Mouse (Mus musculus) intestine, embryonic 16.5 days (tissue): ENCODE results near the gene Scn10a. TPM values are rescaled to one million over a fixed set of nuclear protein-coding genes. Genes with fewer than 3 reads are reported as not detected.
A peak's percentile ranks its signal among the peaks of the same experiment; 100 is the strongest.

Experiments used
- ATAC-seq: fragments of 200-750 bp; cut with Nextera tagmentation; 2 replicates; pipeline ENCODE4 v1.8.0; 2017; ENCODE audit warnings: moderate TSS enrichment, moderate library complexity
- H3K27ac ChIP-seq: fragments of 300-500 bp; sonication (generic); 2 replicates; pipeline ENCODE4 v1.5.1; 2014; ENCODE audit warnings: mild to moderate bottlenecking, low read length
- H3K27me3 ChIP-seq: fragments of 300-500 bp; sonication (generic); replicated peaks from 2 replicates; pipeline ENCODE4 v1.6.1; 2014; ENCODE audit warnings: low read length, control low read depth, mixed read lengths; ENCODE audit not compliant: control insufficient read depth, insufficient read depth
- H3K36me3 ChIP-seq: fragments of 300-500 bp; sonication (generic); 2 replicates; pipeline ENCODE4 v1.6.1; 2014; ENCODE audit warnings: low read length, control low read depth; ENCODE audit not compliant: control insufficient read depth, insufficient read depth
- H3K4me1 ChIP-seq: fragments of 300-500 bp; sonication (generic); 2 replicates; pipeline ENCODE4 v1.6.1; 2014; ENCODE audit warnings: low read length, control low read depth, mixed read lengths; ENCODE audit not compliant: control insufficient read depth, insufficient read depth
- H3K4me2 ChIP-seq: fragments of 300-500 bp; sonication (generic); 2 replicates; pipeline ENCODE4 v1.6.1; 2014; ENCODE audit warnings: low read depth, low read length, control low read depth
- H3K4me3 ChIP-seq: fragments of 300-500 bp; sonication (generic); 2 replicates; pipeline ENCODE4 v1.5.1; 2014; ENCODE audit warnings: mild to moderate bottlenecking, low read length
- H3K9ac ChIP-seq: fragments of 300-500 bp; sonication (generic); 2 replicates; pipeline ENCODE4 v1.6.1; 2014; ENCODE audit warnings: low read depth, low read length
- H3K9me3 ChIP-seq: fragments of 300-500 bp; sonication (generic); 2 replicates; pipeline ENCODE4 v1.6.1; 2016; ENCODE audit warnings: low read length, control low read depth; ENCODE audit not compliant: control insufficient read depth
- WGBS: fragments of 180-500 bp; shearing (Covaris S2); extraction: QIAGEN DNeasy Blood & Tissue Kit; methylation state at CpG from one replicate; pipeline ENCODE4 v1.1.7; 2014; 5-methylcytosine and 5-hydroxymethylcytosine counted together
- polyA plus RNA-seq: library from polyadenylated mRNA; unstranded; fragments of >200 nt; fragmentation: Nextera tagmentation; extraction: Ambion mirVana; gene quantifications from 2 replicates; pipeline ENCODE4 v1.2.1, GENCODE M21; 2015

Gene Scn10a
- polyA plus RNA-seq, 1 experiment from 2014 or later: 0.02 TPM

- Histone ChIP-seq H3K4me2 (no peak overlapping the region), H3K36me3 (no peaks in the 10 kb centered on the region), H3K9ac (no peak overlapping the region), H3K4me3 (no peak overlapping the region), H3K27ac (no peak overlapping the region), H3K9me3 (no peaks in the 10 kb centered on the region), H3K27me3 (no peaks in the 10 kb centered on the region), H3K4me1 (no peaks in the 10 kb centered on the region)
- WGBS: 75% methylated on average over 11 of the region's 11 CpGs
- ATAC-seq: no peak
These were observed 9.4 kb upstream of the Scn10a start for GRCm38 (mm10) chr9:119728412-119729097.

- Histone ChIP-seq H3K9me3 (no peaks in the 10 kb centered on the region), H3K27me3 (no peaks in the 10 kb centered on the region), H3K4me1 (no peaks in the 10 kb centered on the region), H3K4me3 (no peak overlapping the region), H3K27ac (no peak overlapping the region), H3K36me3 (no peaks in the 10 kb centered on the region), H3K4me2 (no peak overlapping the region), H3K9ac (no peak overlapping the region)
- 90% methylated on average over 4 of the region's 4 CpGs for WGBS
- ATAC-seq: no peak
These were observed 7.9 kb upstream of the Scn10a start for GRCm38 (mm10) chr9:119726990-119727389.

GRCm38 (mm10) chr9:119725293-119725862 is 6.3 kb upstream of the Scn10a start:
- no peak for ATAC-seq

GRCm38 (mm10) chr9:119706700-119707099 is 12.4 kb downstream of the Scn10a start:
- Histone ChIP-seq H3K4me1 (no peaks in the 10 kb centered on the region), H3K9me3 (no peaks in the 10 kb centered on the region), H3K36me3 (no peaks in the 10 kb centered on the region), H3K27ac (no peak overlapping the region), H3K27me3 (no peaks in the 10 kb centered on the region), H3K9ac (no peak overlapping the region), H3K4me2 (no peak overlapping the region), H3K4me3 (no peak overlapping the region)
- ATAC-seq: peak; percentile 46; the same call in 1 of the 2 replicates
- 9% methylated on average over 6 of the region's 6 CpGs for WGBS

More at GRCm38 (mm10) chr9:119725293-119725862, 6.3 kb upstream of the Scn10a start:
- H3K27ac ChIP-seq: no peak overlapping the region
- H3K9me3 ChIP-seq: no peaks in the 10 kb centered on the region
- H3K4me3 ChIP-seq: no peak overlapping the region
- WGBS: 51% methylated on average over 6 of the region's 6 CpGs
- H3K36me3 ChIP-seq: no peaks in the 10 kb centered on the region
- H3K4me2 ChIP-seq: no peak overlapping the region
- no peaks in the 10 kb centered on the region for H3K27me3 ChIP-seq
- H3K9ac ChIP-seq: no peak overlapping the region
- H3K4me1 ChIP-seq: no peaks in the 10 kb centered on the region

GRCm38 (mm10) chr9:119691505-119691904 is 27.6 kb downstream of the Scn10a start:
- no peaks in the 10 kb centered on the region for H3K4me1 ChIP-seq
- ATAC-seq: no peak
- H3K36me3 ChIP-seq: no peaks in the 10 kb centered on the region
- H3K9ac ChIP-seq: no peak overlapping the region
- no peaks in the 10 kb centered on the region for H3K27me3 ChIP-seq
- no peak overlapping the region for H3K4me2 ChIP-seq
- no peak overlapping the region for H3K4me3 ChIP-seq
- no peak overlapping the region for H3K27ac ChIP-seq
- H3K9me3 ChIP-seq: no peaks in the 10 kb centered on the region
- WGBS: 57% methylated on average over 7 of the region's 7 CpGs

- H3K9me3 ChIP-seq: peaks cover 3% of the 10 kb centered on the region; the same call in 1 of the 2 replicates
- no peaks in the 10 kb centered on the region for H3K4me1 ChIP-seq
- H3K27ac ChIP-seq: no peak overlapping the region
- H3K4me2 ChIP-seq: no peak overlapping the region
- H3K27me3 ChIP-seq: no peaks in the 10 kb centered on the region
- no peaks in the 10 kb centered on the region for H3K36me3 ChIP-seq
- no peak overlapping the region for H3K9ac ChIP-seq
- WGBS: 76% methylated on average over 8 of the region's 8 CpGs
- no peak overlapping the region for H3K4me3 ChIP-seq
- ATAC-seq: no peak
These were observed 28.1 kb downstream of the Scn10a start for GRCm38 (mm10) chr9:119691001-119691400.

GRCm38 (mm10) chr9:119687893-119688292 is 31.2 kb downstream of the Scn10a start:
- Histone ChIP-seq H3K36me3 (no peaks in the 10 kb centered on the region), H3K9ac (no peak overlapping the region), H3K27me3 (no peaks in the 10 kb centered on the region), H3K4me3 (no peak overlapping the region), H3K4me2 (no peak overlapping the region), H3K4me1 (no peaks in the 10 kb centered on the region), H3K9me3 (peaks cover 3% of the 10 kb centered on the region; the same call in 1 of the 2 replicates), H3K27ac (no peak overlapping the region)
- ATAC-seq: no peak
- WGBS: 73% methylated on average over 8 of the region's 8 CpGs

GRCm38 (mm10) chr9:119686187-119686586 is 32.9 kb downstream of the Scn10a start:
- no peaks in the 10 kb centered on the region for H3K36me3 ChIP-seq

GRCm38 (mm10) chr9:119680896-119681295 is 38.2 kb downstream of the Scn10a start:
- no peaks in the 10 kb centered on the region for H3K27me3 ChIP-seq
- no peak for ATAC-seq
- H3K4me2 ChIP-seq: no peak overlapping the region
- WGBS: 58% methylated on average over 3 of the region's 3 CpGs
- H3K9ac ChIP-seq: no peak overlapping the region
- no peaks in the 10 kb centered on the region for H3K9me3 ChIP-seq
- H3K36me3 ChIP-seq: no peaks in the 10 kb centered on the region
- H3K27ac ChIP-seq: no peak overlapping the region
- H3K4me3 ChIP-seq: no peak overlapping the region
- no peaks in the 10 kb centered on the region for H3K4me1 ChIP-seq

More at GRCm38 (mm10) chr9:119686187-119686586, 32.9 kb downstream of the Scn10a start:
- Histone ChIP-seq H3K27ac (no peak overlapping the region), H3K4me3 (no peak overlapping the region), H3K4me1 (no peaks in the 10 kb centered on the region), H3K4me2 (no peak overlapping the region), H3K27me3 (no peaks in the 10 kb centered on the region), H3K9ac (no peak overlapping the region), H3K9me3 (peaks cover 3% of the 10 kb centered on the region; the same call in 1 of the 2 replicates)
- 94% methylated on average over 8 of the region's 8 CpGs for WGBS
- no peak for ATAC-seq
